In genomic region chr4:124189352-124189992, GRCm38 (mm10) we compare ENCODE assay signal across 10 mouse cellular contexts.
DNase-seq lines count a peak whose midpoint lies in the region; ATAC-seq lines count a peak whose summit lies in the region.
"Had no signal": no experiment of that assay in that cellular context is flagged by ENCODE, and none has a peak within 500 bp of the region (broad histone marks: within the 10 kb centered on the region; RNA-seq: fewer than 3 reads in every experiment).

No protein-coding gene starts in this region.

- 0 out of 2 replicates have a peak, but pooled peaks cover 6% of the 10 kb centered on the region for H3K4me1 ChIP-seq in kidney, embryonic 16.5 days (ENCODE audit: insufficient read depth, low read length)
- peaks cover 4% of the 10 kb centered on the region; the same call in 1 of the 2 replicates for H3K4me1 ChIP-seq in embryonic facial prominence, embryonic 14.5 days (ENCODE audit: control insufficient read depth, insufficient read depth, low read length)

- no peak overlapping the region for H3K4me3 ChIP-seq in kidney, embryonic 16.5 days (ENCODE audit: low read length)
- H3K4me3 ChIP-seq in embryonic facial prominence, embryonic 14.5 days (ENCODE audit: low read depth, low read length) = no peak overlapping the region
- H3K4me3 ChIP-seq: embryonic facial prominence, embryonic 13.5 days; limb, embryonic 13.5 days had no signal

- H3K4me2 ChIP-seq in kidney, embryonic 16.5 days (replicated peaks; ENCODE audit: low read depth, low read length) = 0 out of 2 replicates have a peak overlapping the region, but pooled peaks have one; percentile 14
- H3K4me2 ChIP-seq in embryonic facial prominence, embryonic 14.5 days (ENCODE audit: low read depth, low read length) = no peak overlapping the region
- H3K4me2 ChIP-seq: embryonic facial prominence, embryonic 13.5 days; limb, embryonic 13.5 days had no signal

- no peak overlapping the region for H3K27ac ChIP-seq in kidney, embryonic 16.5 days (ENCODE audit: low read length)
- no peak overlapping the region for H3K27ac ChIP-seq in embryonic facial prominence, embryonic 14.5 days (replicated peaks; ENCODE audit: low read depth, low read length)
- H3K27ac ChIP-seq: embryonic facial prominence, embryonic 13.5 days; limb, embryonic 13.5 days had no signal

- peaks cover 20% of the 10 kb centered on the region for H3K27me3 ChIP-seq in kidney, embryonic 16.5 days (ENCODE audit: insufficient read depth, low read length)
- peaks cover 22% of the 10 kb centered on the region for H3K27me3 ChIP-seq in embryonic facial prominence, embryonic 14.5 days (replicated peaks; ENCODE audit: control insufficient read depth, insufficient read depth, low read length)

- 0 out of 2 replicates have a peak, but pooled peaks have one; percentile 61 for ATAC-seq in kidney, embryonic 16.5 days (ENCODE audit: low FRiP score, low TSS enrichment)
- ATAC-seq in embryonic facial prominence, embryonic 14.5 days (ENCODE audit: low read depth) = peak; percentile 72; the same call in 1 of the 2 replicates

- no peak overlapping the region for H3K9ac ChIP-seq in kidney, embryonic 16.5 days (replicated peaks; ENCODE audit: low read length)
- H3K9ac ChIP-seq in embryonic facial prominence, embryonic 14.5 days (ENCODE audit: low read depth, low read length) = no peak overlapping the region
- H3K9ac ChIP-seq: embryonic facial prominence, embryonic 13.5 days; limb, embryonic 13.5 days had no signal

- WGBS in kidney, embryonic 16.5 days = 19% methylated on average over 23 of the region's 24 CpGs
- WGBS in embryonic facial prominence, embryonic 14.5 days = 18% methylated on average over 24 of the region's 24 CpGs

- no peak for DNase-seq in kidney, adult 9 months
- DNase-seq in adrenal gland, postnatal 14 days = peak; percentile 57
- DNase-seq in embryonic facial prominence, embryonic 14.5 days (ENCODE audit: low spot score) = peak; percentile 60
- DNase-seq in lung, postnatal 14 days = peak; percentile 25
- DNase-seq in yolk sac, embryonic 10.5 days (ENCODE audit: low spot score) = no peak
- DNase-seq in heart, adult 18-20 months = no peak
- no peak for DNase-seq in spleen, postnatal 36 days (ENCODE audit: low spot score in 2 of 2)

- H3K36me3 ChIP-seq in kidney, embryonic 16.5 days (ENCODE audit: insufficient read depth, low read length) = no peaks in the 10 kb centered on the region
- H3K36me3 ChIP-seq in embryonic facial prominence, embryonic 14.5 days (ENCODE audit: control insufficient read depth, insufficient read depth, low read length) = no peaks in the 10 kb centered on the region
- H3K36me3 ChIP-seq: embryonic facial prominence, embryonic 13.5 days; limb, embryonic 13.5 days had no signal

- H3K9me3 ChIP-seq in kidney, embryonic 16.5 days (ENCODE audit: low read length) = no peaks in the 10 kb centered on the region
- no peaks in the 10 kb centered on the region for H3K9me3 ChIP-seq in embryonic facial prominence, embryonic 14.5 days (ENCODE audit: control insufficient read depth, low read length)
- H3K9me3 ChIP-seq: embryonic facial prominence, embryonic 13.5 days; limb, embryonic 13.5 days had no signal

Comparison
In these comparisons a context has a peak if more than half of its experiments do, and no peak if none do; other contexts are left out.
1. DNase-seq: peak in adrenal gland, postnatal 14 days (single experiment), embryonic facial prominence, embryonic 14.5 days (single experiment) and lung, postnatal 14 days (single experiment); none in kidney, adult 9 months (single experiment), yolk sac, embryonic 10.5 days (single experiment), heart, adult 18-20 months (0 of 2) and spleen, postnatal 36 days (0 of 2).